ENCODE assay signal across 7 mouse cellular contexts in genomic region chr11:6064215-6065045, GRCm38 (mm10). TPM values are rescaled to one million over a fixed set of nuclear protein-coding genes. Genes with fewer than 3 reads are reported as not detected.
DNase-seq lines count a peak whose midpoint lies in the region; ATAC-seq lines count a peak whose summit lies in the region.

No protein-coding gene starts in this region.

- DNase-seq in lung, postnatal 25 days (ENCODE audit: low spot score): no peak
- DNase-seq in forebrain, embryonic 14.5 days (ENCODE audit: low spot score): peak; percentile 36
- DNase-seq in right cerebral cortex, postnatal 10 days (ENCODE audit: low spot score in 2 of 2): peak; percentile 76 to 77
- DNase-seq in urinary bladder, adult 18-20 months (ENCODE audit: low spot score in 2 of 2): no peak
- no peak for DNase-seq in kidney, postnatal 14 days

- no peaks in the 10 kb centered on the region for H3K36me3 ChIP-seq in lung, embryonic 15.5 days
- no peaks in the 10 kb centered on the region for H3K36me3 ChIP-seq in forebrain, embryonic 14.5 days (ENCODE audit: control insufficient read depth, insufficient read depth, low read length)
- no peaks in the 10 kb centered on the region for H3K36me3 ChIP-seq in limb, embryonic 12.5 days

- H3K27ac ChIP-seq in lung, embryonic 15.5 days: no peak overlapping the region
- no peak overlapping the region; the same call in 1 of the 2 replicates for H3K27ac ChIP-seq in forebrain, embryonic 14.5 days (ENCODE audit: low read depth, low read length)
- H3K27ac ChIP-seq in limb, embryonic 12.5 days: no peak overlapping the region

- ATAC-seq in lung, embryonic 15.5 days (ENCODE audit: borderline replicate concordance, extremely low read depth, low FRiP score, low TSS enrichment): no peak
- no peak for ATAC-seq in forebrain, embryonic 14.5 days
- no peak for ATAC-seq in limb, embryonic 12.5 days (ENCODE audit: insufficient number of reproducible peaks, insufficient read depth, low FRiP score, low TSS enrichment, low read depth)

- H3K9me3 ChIP-seq in lung, embryonic 15.5 days: no peaks in the 10 kb centered on the region
- H3K9me3 ChIP-seq in forebrain, embryonic 14.5 days (replicated peaks; ENCODE audit: control insufficient read depth, low read length): no peaks in the 10 kb centered on the region
- no peaks in the 10 kb centered on the region for H3K9me3 ChIP-seq in limb, embryonic 12.5 days

- H3K27me3 ChIP-seq in lung, embryonic 15.5 days: peaks cover 78% of the 10 kb centered on the region
- peaks cover 51% of the 10 kb centered on the region for H3K27me3 ChIP-seq in forebrain, embryonic 14.5 days (replicated peaks; ENCODE audit: control insufficient read depth, insufficient read depth, low read length)
- peaks cover 93% of the 10 kb centered on the region for H3K27me3 ChIP-seq in limb, embryonic 12.5 days

- H3K4me3 ChIP-seq in lung, embryonic 15.5 days: peak overlapping the region; percentile 46
- H3K4me3 ChIP-seq in forebrain, embryonic 14.5 days (ENCODE audit: low read depth, low read length): peak overlapping the region; percentile 53
- peak overlapping the region; percentile 57 for H3K4me3 ChIP-seq in limb, embryonic 12.5 days (replicated peaks)

- H3K4me1 ChIP-seq in lung, embryonic 15.5 days: peaks cover 7% of the 10 kb centered on the region
- no peaks in the 10 kb centered on the region; the same call in 1 of the 2 replicates for H3K4me1 ChIP-seq in forebrain, embryonic 14.5 days (ENCODE audit: control insufficient read depth, insufficient read depth, low read length)
- peaks cover 25% of the 10 kb centered on the region for H3K4me1 ChIP-seq in limb, embryonic 12.5 days (replicated peaks)

- H3K9ac ChIP-seq in lung, embryonic 15.5 days: no peak overlapping the region
- peak overlapping the region; percentile 70 for H3K9ac ChIP-seq in forebrain, embryonic 14.5 days (ENCODE audit: low read length)
- peak overlapping the region; percentile 48; the same call in 1 of the 2 replicates for H3K9ac ChIP-seq in limb, embryonic 12.5 days (replicated peaks)

- H3K4me2 ChIP-seq in lung, embryonic 15.5 days: peak overlapping the region; percentile 85
- peak overlapping the region; percentile 57 for H3K4me2 ChIP-seq in forebrain, embryonic 14.5 days (ENCODE audit: low read length)
- peak overlapping the region; percentile 92 for H3K4me2 ChIP-seq in limb, embryonic 12.5 days

- WGBS in lung, embryonic 15.5 days: 6% methylated on average over 30 of the region's 30 CpGs
- 3% methylated on average over 30 of the region's 30 CpGs for WGBS in forebrain, embryonic 14.5 days
- WGBS in limb, embryonic 12.5 days: 8% methylated on average over 30 of the region's 30 CpGs

RNA-seq across cellular contexts. Expression of gene Camk2b, which starts 1.7 kb away (rescaled TPM):
- 0.79 and 1.4 TPM in 2 replicates for polyA plus RNA-seq in lung, embryonic 15.5 days (2015; fragmentation: Nextera tagmentation; extraction: Ambion mirVana)
- polyA plus RNA-seq in forebrain, embryonic 14.5 days (2014; fragmentation: Nextera tagmentation; extraction: Ambion mirVana): 51.6 and 87.1 TPM in 2 replicates
- polyA plus RNA-seq in limb, embryonic 12.5 days (2016; fragmentation: Nextera tagmentation; extraction: Ambion mirVana): 0.74 and 0.91 TPM in 2 replicates

Comparison
In these comparisons a context has a peak if more than half of its experiments do, and no peak if none do; other contexts are left out.
1. DNase-seq: peak in forebrain, embryonic 14.5 days (single experiment) and right cerebral cortex, postnatal 10 days (2 of 2); none in lung, postnatal 25 days (single experiment), urinary bladder, adult 18-20 months (0 of 2) and kidney, postnatal 14 days (single experiment).
2. RNA of gene Camk2b, which starts 1.7 kb away (polyA plus RNA-seq): 51.6 to 87.1 TPM in forebrain, embryonic 14.5 days; 0.79 to 1.4 TPM in lung, embryonic 15.5 days and 0.74 to 0.91 TPM in limb, embryonic 12.5 days; every median in the first group is over 10 times any median in the second.
3. Peak in every context shown above with its lines, with median percentiles within 50 percentile points of each other: H3K4me2 ChIP-seq and H3K4me3 ChIP-seq.